Mouse (Mus musculus): ENCODE measurements around the gene Capns2. TPM values are rescaled to one million over a fixed set of nuclear protein-coding genes. Genes with fewer than 3 reads are reported as not detected.
"Not testable (repeated sequence)": the region's sequence is repeated elsewhere in the genome, so short reads cannot be mapped to it uniquely, and the experiment has no call there.

Capns2 gene
- polyA plus RNA-seq, 1 experiment from 2014 or later = 0.42 TPM

GRCm38 (mm10) chr8:92872063-92872759, 29.0 kb upstream of the Capns2 start:
- no peak overlapping the region for H3K4me2 ChIP-seq (ENCODE audit: low read depth, low read length)
- H3K4me1 ChIP-seq (ENCODE audit: control insufficient read depth, insufficient read depth, low read length) = peaks cover 19% of the 10 kb centered on the region; the same call in 1 of the 2 replicates
- H3K27me3 ChIP-seq (ENCODE audit: control insufficient read depth, insufficient read depth, low read length) = no peaks in the 10 kb centered on the region
- no peak for ATAC-seq (ENCODE audit: low read depth)
- no peaks in the 10 kb centered on the region for H3K36me3 ChIP-seq (ENCODE audit: control insufficient read depth, insufficient read depth, low read length)
- WGBS = 36% methylated on average over 10 of the region's 10 CpGs
- no peaks in the 10 kb centered on the region for H3K9me3 ChIP-seq (ENCODE audit: control insufficient read depth, low read length)
- H3K27ac ChIP-seq (ENCODE audit: low read depth, low read length) = peak overlapping the region; percentile 22; the same call in 1 of the 2 replicates
- no peak overlapping the region for H3K9ac ChIP-seq (replicated peaks; ENCODE audit: low read depth, low read length)
- no peak overlapping the region for H3K4me3 ChIP-seq (ENCODE audit: low read depth, low read length)

GRCm38 (mm10) chr8:92875795-92876194, 25.4 kb upstream of the Capns2 start:
- Histone ChIP-seq H3K4me2 (ENCODE audit: low read depth, low read length) (no peak overlapping the region), H3K36me3 (ENCODE audit: control insufficient read depth, insufficient read depth, low read length) (no peaks in the 10 kb centered on the region), H3K27ac (ENCODE audit: low read depth, low read length) (no peak overlapping the region), H3K9me3 (ENCODE audit: control insufficient read depth, low read length) (no peaks in the 10 kb centered on the region), H3K4me1 (ENCODE audit: control insufficient read depth, insufficient read depth, low read length) (peaks cover 8% of the 10 kb centered on the region; the same call in 1 of the 2 replicates), H3K27me3 (ENCODE audit: control insufficient read depth, insufficient read depth, low read length) (no peaks in the 10 kb centered on the region), H3K4me3 (ENCODE audit: low read depth, low read length) (no peak overlapping the region), H3K9ac (replicated peaks; ENCODE audit: low read depth, low read length) (no peak overlapping the region)
- WGBS = 50% methylated on average over 10 of the region's 10 CpGs
- no peak for ATAC-seq (ENCODE audit: low read depth)

DNA sequence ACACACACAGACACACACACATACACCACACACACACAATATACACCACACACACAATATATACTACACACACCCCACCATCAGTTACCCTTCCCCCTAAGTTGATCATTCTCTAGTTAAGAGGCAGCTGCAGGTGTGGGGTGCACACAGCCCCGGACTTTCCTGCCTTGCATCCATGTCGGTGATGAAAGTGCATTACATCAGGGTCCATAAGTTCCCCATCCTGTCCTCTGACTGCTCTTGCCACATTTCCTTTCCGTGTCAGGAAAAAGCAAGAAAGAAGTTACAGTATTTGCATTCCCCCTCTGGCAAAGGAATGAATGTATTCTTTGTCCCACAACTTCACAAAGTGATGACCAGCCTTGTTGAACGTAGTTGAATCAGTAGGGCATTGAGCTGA, 20.0 kb upstream of the Capns2 start:
- Histone ChIP-seq H3K27me3 (ENCODE audit: control insufficient read depth, insufficient read depth, low read length) (no peaks in the 10 kb centered on the region), H3K9ac (replicated peaks; ENCODE audit: low read depth, low read length) (no peak overlapping the region), H3K4me2 (ENCODE audit: low read depth, low read length) (no peak overlapping the region), H3K4me3 (ENCODE audit: low read depth, low read length) (no peak overlapping the region), H3K4me1 (ENCODE audit: control insufficient read depth, insufficient read depth, low read length) (no peaks in the 10 kb centered on the region), H3K27ac (ENCODE audit: low read depth, low read length) (no peak overlapping the region), H3K36me3 (ENCODE audit: control insufficient read depth, insufficient read depth, low read length) (no peaks in the 10 kb centered on the region), H3K9me3 (ENCODE audit: control insufficient read depth, low read length) (no peaks in the 10 kb centered on the region)
- ATAC-seq (ENCODE audit: low read depth) = no peak
- 72% methylated on average over 4 of the region's 4 CpGs for WGBS

DNA sequence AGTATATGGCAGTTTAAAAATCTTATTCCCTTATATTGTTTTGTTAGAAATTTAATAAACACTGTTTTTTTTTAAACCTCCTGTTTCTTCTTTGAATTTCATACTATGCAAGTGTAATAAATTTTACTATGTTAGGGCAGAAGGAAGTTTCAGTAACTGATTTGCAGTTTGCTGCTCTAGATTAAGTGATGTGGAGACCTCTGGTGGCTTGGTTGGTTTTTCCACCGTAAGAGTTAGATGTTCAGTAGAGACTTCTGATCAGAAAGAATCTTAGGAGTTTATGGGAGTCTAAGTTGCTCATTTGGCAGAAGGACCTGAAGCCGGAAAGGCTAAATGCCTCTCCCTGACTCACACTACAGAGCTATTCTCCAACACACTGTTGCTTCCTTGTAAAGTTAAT, 17.4 kb upstream of the Capns2 start:
- H3K27me3 ChIP-seq (ENCODE audit: control insufficient read depth, insufficient read depth, low read length) = no peaks in the 10 kb centered on the region
- no peaks in the 10 kb centered on the region for H3K36me3 ChIP-seq (ENCODE audit: control insufficient read depth, insufficient read depth, low read length)
- H3K4me3 ChIP-seq (ENCODE audit: low read depth, low read length) = no peak overlapping the region
- H3K9ac ChIP-seq (replicated peaks; ENCODE audit: low read depth, low read length) = no peak overlapping the region
- no peaks in the 10 kb centered on the region for H3K9me3 ChIP-seq (ENCODE audit: control insufficient read depth, low read length)
- H3K4me2 ChIP-seq (ENCODE audit: low read depth, low read length) = no peak overlapping the region
- H3K27ac ChIP-seq (ENCODE audit: low read depth, low read length) = no peak overlapping the region
- 84% methylated on average over 2 of the region's 2 CpGs for WGBS
- no peaks in the 10 kb centered on the region for H3K4me1 ChIP-seq (ENCODE audit: control insufficient read depth, insufficient read depth, low read length)
- ATAC-seq (ENCODE audit: low read depth) = no peak

GRCm38 (mm10) chr8:92892216-92892615, 9.0 kb upstream of the Capns2 start:
- not testable (repeated sequence) for H3K4me2 ChIP-seq (ENCODE audit: low read depth, low read length); H3K36me3 ChIP-seq (ENCODE audit: control insufficient read depth, insufficient read depth, low read length); H3K4me1 ChIP-seq (ENCODE audit: control insufficient read depth, insufficient read depth, low read length); H3K4me3 ChIP-seq (ENCODE audit: low read depth, low read length); H3K27ac ChIP-seq (ENCODE audit: low read depth, low read length); ATAC-seq (ENCODE audit: low read depth); H3K9me3 ChIP-seq (ENCODE audit: control insufficient read depth, low read length); H3K27me3 ChIP-seq (ENCODE audit: control insufficient read depth, insufficient read depth, low read length); H3K9ac ChIP-seq (replicated peaks; ENCODE audit: low read depth, low read length)
- WGBS = 89% methylated on average over 3 of the region's 3 CpGs

GRCm38 (mm10) chr8:92893870-92894269, 7.3 kb upstream of the Capns2 start:
- no peaks in the 10 kb centered on the region for H3K27me3 ChIP-seq (ENCODE audit: control insufficient read depth, insufficient read depth, low read length)
- no peak overlapping the region for H3K4me3 ChIP-seq (ENCODE audit: low read depth, low read length)
- ATAC-seq (ENCODE audit: low read depth) = no peak
- no peak overlapping the region for H3K9ac ChIP-seq (replicated peaks; ENCODE audit: low read depth, low read length)
- no peaks in the 10 kb centered on the region for H3K4me1 ChIP-seq (ENCODE audit: control insufficient read depth, insufficient read depth, low read length)
- no peak overlapping the region for H3K27ac ChIP-seq (ENCODE audit: low read depth, low read length)
- WGBS = 90% methylated on average over 2 of the region's 2 CpGs
- 0 out of 2 replicates have a peak, but pooled peaks cover 6% of the 10 kb centered on the region for H3K36me3 ChIP-seq (ENCODE audit: control insufficient read depth, insufficient read depth, low read length)
- no peak overlapping the region for H3K4me2 ChIP-seq (ENCODE audit: low read depth, low read length)
- H3K9me3 ChIP-seq (ENCODE audit: control insufficient read depth, low read length) = no peaks in the 10 kb centered on the region

- H3K4me3 ChIP-seq (ENCODE audit: low read depth, low read length) = no peak overlapping the region
- H3K9me3 ChIP-seq (ENCODE audit: control insufficient read depth, low read length) = no peaks in the 10 kb centered on the region
- ATAC-seq (ENCODE audit: low read depth) = no peak
- no peak overlapping the region for H3K27ac ChIP-seq (ENCODE audit: low read depth, low read length)
- H3K4me1 ChIP-seq (ENCODE audit: control insufficient read depth, insufficient read depth, low read length) = no peaks in the 10 kb centered on the region
- no peak overlapping the region for H3K4me2 ChIP-seq (ENCODE audit: low read depth, low read length)
- WGBS = 70% methylated on average over 7 of the region's 7 CpGs
- 0 out of 2 replicates have a peak, but pooled peaks cover 3% of the 10 kb centered on the region for H3K36me3 ChIP-seq (ENCODE audit: control insufficient read depth, insufficient read depth, low read length)
- H3K9ac ChIP-seq (replicated peaks; ENCODE audit: low read depth, low read length) = no peak overlapping the region
- H3K27me3 ChIP-seq (ENCODE audit: control insufficient read depth, insufficient read depth, low read length) = no peaks in the 10 kb centered on the region
These were observed 6.2 kb upstream of the Capns2 start for GRCm38 (mm10) chr8:92895053-92895452.

GRCm38 (mm10) chr8:92896056-92896455, 5.2 kb upstream of the Capns2 start:
- Histone ChIP-seq H3K4me3 (ENCODE audit: low read depth, low read length) (no peak overlapping the region), H3K9me3 (ENCODE audit: control insufficient read depth, low read length) (no peaks in the 10 kb centered on the region), H3K4me2 (ENCODE audit: low read depth, low read length) (no peak overlapping the region), H3K4me1 (ENCODE audit: control insufficient read depth, insufficient read depth, low read length) (no peaks in the 10 kb centered on the region), H3K36me3 (ENCODE audit: control insufficient read depth, insufficient read depth, low read length) (no peaks in the 10 kb centered on the region), H3K27ac (ENCODE audit: low read depth, low read length) (no peak overlapping the region), H3K9ac (replicated peaks; ENCODE audit: low read depth, low read length) (no peak overlapping the region), H3K27me3 (ENCODE audit: control insufficient read depth, insufficient read depth, low read length) (no peaks in the 10 kb centered on the region)
- ATAC-seq (ENCODE audit: low read depth) = no peak
- WGBS = 90% methylated on average over 1 of the region's 1 CpGs

DNA sequence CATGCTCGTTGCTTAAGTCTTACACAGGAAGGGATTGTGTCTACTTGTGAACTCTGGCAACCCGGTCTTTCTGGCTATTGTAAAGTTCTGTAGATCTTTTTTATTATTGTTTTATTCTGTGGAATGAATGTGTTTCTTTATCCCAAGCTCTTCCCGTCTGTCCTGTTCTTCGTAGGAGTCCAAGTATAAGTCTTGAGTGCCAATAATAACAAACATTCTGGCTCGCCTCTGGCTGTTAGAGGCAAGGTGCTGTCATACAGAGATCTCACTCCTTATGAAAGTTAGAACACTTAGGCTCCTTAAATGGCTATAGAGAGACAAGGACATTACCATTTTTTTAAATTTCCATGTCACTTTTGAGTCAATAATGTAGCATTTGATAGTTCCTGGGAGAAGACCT, 4.6 kb upstream of the Capns2 start:
- Histone ChIP-seq H3K4me3 (ENCODE audit: low read depth, low read length) (no peak overlapping the region), H3K9me3 (ENCODE audit: control insufficient read depth, low read length) (no peaks in the 10 kb centered on the region), H3K27me3 (ENCODE audit: control insufficient read depth, insufficient read depth, low read length) (no peaks in the 10 kb centered on the region), H3K4me1 (ENCODE audit: control insufficient read depth, insufficient read depth, low read length) (no peaks in the 10 kb centered on the region), H3K4me2 (ENCODE audit: low read depth, low read length) (no peak overlapping the region), H3K27ac (ENCODE audit: low read depth, low read length) (no peak overlapping the region), H3K36me3 (ENCODE audit: control insufficient read depth, insufficient read depth, low read length) (no peaks in the 10 kb centered on the region), H3K9ac (replicated peaks; ENCODE audit: low read depth, low read length) (no peak overlapping the region)
- 75% methylated on average over 5 of the region's 5 CpGs for WGBS
- no peak for ATAC-seq (ENCODE audit: low read depth)

Data from neural tube, embryonic 14.5 days (tissue).